Mouse (Mus musculus) ES-Bruce4 (cell line): Measurements from ENCODE around the gene Stim1.

Experiments
- CTCF ChIP-seq: IDR thresholded peaks from one replicate; pipeline ENCODE4 v1.8.1; 2011; ENCODE audit warnings: low read depth, low read length
- EP300 ChIP-seq: IDR thresholded peaks from 2 replicates; pipeline ENCODE4 v1.6.1; 2011; ENCODE audit warnings: low read depth, low read length; ENCODE audit not compliant: insufficient read depth
- POLR2A ChIP-seq: IDR thresholded peaks from one replicate; pipeline ENCODE4 v1.8.1; 2011; ENCODE audit warnings: low read length; ENCODE audit not compliant: insufficient read depth

DNA sequence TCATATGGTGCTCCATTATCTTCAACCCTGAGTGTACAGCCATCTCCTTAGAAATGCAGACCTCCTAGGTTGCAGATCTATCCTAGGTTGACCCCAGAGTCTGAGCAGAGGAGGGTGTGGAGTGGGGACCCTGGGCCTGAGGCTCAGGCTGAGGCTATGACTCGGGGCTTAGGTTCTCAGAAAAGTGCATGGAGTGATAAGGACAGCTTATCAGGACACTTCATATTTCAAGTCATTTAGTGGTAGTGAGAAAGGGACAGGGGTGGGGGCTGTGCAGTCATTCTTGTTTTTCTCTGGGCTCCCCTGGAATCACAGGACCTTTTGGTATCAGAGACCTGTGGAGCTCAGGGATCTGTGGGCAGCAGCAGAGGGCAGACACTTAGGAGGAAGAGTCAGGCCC is 218.5 kb downstream of the Stim1 start:
- TF ChIP-seq EP300 = no peak
- TF ChIP-seq CTCF = no peak
- TF ChIP-seq POLR2A = no peak
